Mouse (Mus musculus) CH12.LX (cell line): ENCODE results near the gene Ccdc96. TPM values are rescaled to one million over a fixed set of nuclear protein-coding genes. Genes with fewer than 3 reads are reported as not detected.
A peak's percentile ranks its signal among the peaks of the same experiment; 100 is the strongest.

Experiments used
- DNase-seq: peaks from one replicate; pipeline ENCODE4 v3.0.0-alpha.2; 2013; ENCODE audit errors: extremely low read depth
- H3K27ac ChIP-seq: 2 replicates; pipeline ENCODE4 v1.5.1; 2012; ENCODE audit warnings: low read depth, mild to moderate bottlenecking, control low read depth, moderate library complexity; ENCODE audit not compliant: insufficient read depth
- H3K27me3 ChIP-seq: replicated peaks from 2 replicates; pipeline ENCODE3; 2012; ENCODE audit warnings: inconsistent platforms
- H3K36me3 ChIP-seq, 2 experiments: replicated peaks in 1 of 2; 2 replicates each; pipeline versions ENCODE3 to v1.6.1; 2012; ENCODE audit warnings: inconsistent platforms in 1 of 2, low read length in 1 of 2, mild to moderate bottlenecking in 1 of 2, mixed read lengths in 1 of 2, moderate library complexity in 1 of 2; ENCODE audit not compliant: control insufficient read depth in 1 of 2, insufficient read depth in 1 of 2
- H3K4me1 ChIP-seq, 2 experiments: 2 replicates each; pipeline ENCODE4 v1.6.1; 2012; ENCODE audit warnings: inconsistent platforms in 1 of 2, moderate library complexity in 1 of 2; ENCODE audit not compliant: insufficient read depth in 2 of 2, control insufficient read depth in 1 of 2
- H3K4me2 ChIP-seq: 2 replicates; pipeline ENCODE4 v1.6.1; 2012; ENCODE audit warnings: low read depth, mild to moderate bottlenecking, control low read depth; ENCODE audit not compliant: poor library complexity, insufficient read depth, severe bottlenecking
- H3K4me3 ChIP-seq, 3 experiments: fragments of 150-350 bp in 1 of 3; sonication (generic) in 1 of 3; replicated peaks in 1 of 3; 2 replicates each; pipeline versions ENCODE3 to v1.5.1; 2011 to 2012; ENCODE audit warnings: low read depth in 2 of 3, low read length in 2 of 3, mild to moderate bottlenecking in 2 of 3, moderate library complexity in 2 of 3, control low read depth in 1 of 3, improper control_type of control experiment in 1 of 3, inconsistent platforms in 1 of 3, mixed read lengths in 1 of 3; ENCODE audit not compliant: poor library complexity in 1 of 3
- H3K79me2 ChIP-seq: replicated peaks from 2 replicates; pipeline ENCODE4 v1.6.1; 2012; ENCODE audit warnings: mild to moderate bottlenecking, moderate library complexity; ENCODE audit not compliant: control insufficient read depth, poor library complexity, insufficient read depth, severe bottlenecking; ENCODE audit errors: extremely low read depth
- H3K9ac ChIP-seq: 2 replicates; pipeline ENCODE4 v1.6.1; 2012; ENCODE audit warnings: low read depth, mild to moderate bottlenecking, control low read depth, moderate library complexity; ENCODE audit not compliant: insufficient read depth
- H3K9me3 ChIP-seq: replicated peaks from 2 replicates; pipeline ENCODE3; 2012; ENCODE audit warnings: low read length, inconsistent platforms, mixed read lengths
- BHLHE40 ChIP-seq: IDR thresholded peaks from 2 replicates; pipeline ENCODE4 v1.6.1; 2011; ENCODE audit warnings: mild to moderate bottlenecking, low read depth, low read length, improper control_type of control experiment
- CHD1 ChIP-seq: IDR thresholded peaks from 2 replicates; pipeline ENCODE4 v1.6.1; 2012; ENCODE audit warnings: low read depth, low read length, improper control_type of control experiment, inconsistent platforms
- E2F4 ChIP-seq: IDR thresholded peaks from 2 replicates; pipeline ENCODE4 v1.6.1; 2011; ENCODE audit warnings: low read depth, low read length, improper control_type of control experiment; ENCODE audit not compliant: insufficient replicate concordance
- ELF1 ChIP-seq: IDR thresholded peaks from 2 replicates; pipeline ENCODE4 v1.6.1; 2014; ENCODE audit warnings: low read depth, mild to moderate bottlenecking, inconsistent platforms, low read length, improper control_type of control experiment
- ETS1 ChIP-seq: conservative IDR thresholded peaks from 2 replicates; pipeline ENCODE4 v1.6.1; 2012; ENCODE audit warnings: low read depth, mild to moderate bottlenecking, inconsistent platforms, low read length, improper control_type of control experiment, moderate library complexity
- GABPA ChIP-seq: IDR thresholded peaks from 2 replicates; pipeline ENCODE4 v1.6.1; 2012; ENCODE audit warnings: low read depth, low read length, improper control_type of control experiment, inconsistent platforms; ENCODE audit not compliant: insufficient replicate concordance
- HCFC1 ChIP-seq: IDR thresholded peaks from 2 replicates; pipeline ENCODE4 v1.6.1; 2012; ENCODE audit warnings: low read depth, mild to moderate bottlenecking, inconsistent platforms, low read length, improper control_type of control experiment
- IRF4 ChIP-seq: IDR thresholded peaks from 2 replicates; pipeline ENCODE4 v1.6.1; 2014; ENCODE audit warnings: low read depth, mild to moderate bottlenecking, inconsistent platforms, low read length, improper control_type of control experiment
- JUND ChIP-seq: conservative IDR thresholded peaks from 2 replicates; pipeline ENCODE4 v1.6.1; 2011; ENCODE audit warnings: low read depth, low read length, improper control_type of control experiment
- KAT2A ChIP-seq: IDR thresholded peaks from 2 replicates; pipeline ENCODE4 v1.6.1; 2012; ENCODE audit warnings: low read length, improper control_type of control experiment, inconsistent platforms; ENCODE audit not compliant: insufficient replicate concordance
- MAFK ChIP-seq: IDR thresholded peaks from 2 replicates; pipeline ENCODE4 v1.6.1; 2011; ENCODE audit warnings: low read length, improper control_type of control experiment; ENCODE audit not compliant: insufficient replicate concordance
- MAX ChIP-seq: IDR thresholded peaks from 2 replicates; pipeline ENCODE4 v1.6.1; 2011; ENCODE audit warnings: low read length, improper control_type of control experiment
- MEF2A ChIP-seq: IDR thresholded peaks from 2 replicates; pipeline ENCODE4 v1.6.1; 2014; ENCODE audit warnings: low read depth, mild to moderate bottlenecking, inconsistent platforms, low read length, improper control_type of control experiment, borderline replicate concordance
- MXI1 ChIP-seq: IDR thresholded peaks from 2 replicates; pipeline ENCODE4 v1.6.1; 2011; ENCODE audit warnings: mild to moderate bottlenecking, low read depth, low read length, improper control_type of control experiment
- MYC ChIP-seq: IDR thresholded peaks from 2 replicates; pipeline ENCODE4 v1.6.1; 2011; ENCODE audit warnings: low read depth, mild to moderate bottlenecking, improper control_type of control experiment, low read length
- NELFE ChIP-seq: IDR thresholded peaks from 2 replicates; pipeline ENCODE4 v1.6.1; 2011; ENCODE audit warnings: low read depth, low read length, improper control_type of control experiment
- PAX5 ChIP-seq: IDR thresholded peaks from 2 replicates; pipeline ENCODE4 v1.6.1; 2012; ENCODE audit warnings: low read length, inconsistent platforms, mixed read lengths
- POLR2A ChIP-seq: IDR thresholded peaks from 2 replicates; pipeline ENCODE4 v1.6.1; 2011; ENCODE audit warnings: low read depth, mild to moderate bottlenecking, improper control_type of control experiment, low read length
- RAD21 ChIP-seq: IDR thresholded peaks from 2 replicates; pipeline ENCODE4 v1.6.1; 2011; ENCODE audit warnings: low read depth, mild to moderate bottlenecking, low read length, improper control_type of control experiment, moderate library complexity
- SIN3A ChIP-seq: IDR thresholded peaks from 2 replicates; pipeline ENCODE4 v1.6.1; 2012; ENCODE audit warnings: low read length, improper control_type of control experiment, inconsistent platforms
- SMC3 ChIP-seq: IDR thresholded peaks from 2 replicates; pipeline ENCODE4 v1.6.1; 2011; ENCODE audit warnings: low read depth, low read length, improper control_type of control experiment
- TBP ChIP-seq: conservative IDR thresholded peaks from 2 replicates; pipeline ENCODE4 v1.6.1; 2011; ENCODE audit warnings: low read depth, low read length, improper control_type of control experiment
- UBTF ChIP-seq: IDR thresholded peaks from 2 replicates; pipeline ENCODE4 v1.6.1; 2012; ENCODE audit warnings: low read depth, mild to moderate bottlenecking, inconsistent platforms, low read length, improper control_type of control experiment, moderate library complexity
- USF1 ChIP-seq: IDR thresholded peaks from 2 replicates; pipeline ENCODE4 v1.6.1; 2014; ENCODE audit warnings: low read depth, mild to moderate bottlenecking, inconsistent platforms, low read length, improper control_type of control experiment
- USF2 ChIP-seq: conservative IDR thresholded peaks from 2 replicates; pipeline ENCODE4 v1.6.1; 2011; ENCODE audit warnings: low read depth, low read length, improper control_type of control experiment
- ZC3H11A ChIP-seq: IDR thresholded peaks from 2 replicates; pipeline ENCODE4 v1.6.1; 2012; ENCODE audit warnings: low read depth, mild to moderate bottlenecking, inconsistent platforms, low read length, improper control_type of control experiment
- ZNF384 ChIP-seq: IDR thresholded peaks from 2 replicates; pipeline ENCODE4 v1.6.1; 2012; ENCODE audit warnings: low read depth, low read length, improper control_type of control experiment, inconsistent platforms
- dilution Hi-C: fragments of 300-500 bp; cut with MboI; formaldehyde crosslinking; loops from 2 replicates; pipeline ENCODE4 v1.14.3; 2020; ENCODE audit warnings: low sequenced_read_pairs; ENCODE audit not compliant: extremely low pct_unique_long_range_greater_than_20kb, extremely low pct_ligation_motif_present
- in situ Hi-C: fragments of 300-500 bp; cut with MboI; formaldehyde crosslinking; loops from 3 replicates; pipeline ENCODE4 v1.14.3; 2019; ENCODE audit warnings: low sequenced_read_pairs, low pct_ligation_motif_present, low pct_unique_long_range_greater_than_20kb, mixed read lengths
- polyA plus RNA-seq: library from polyadenylated mRNA; unstranded; fragments of >175 nt; gene quantifications from 2 replicates; pipeline ENCODE4 v1.2.1, GENCODE M21; 2012; ENCODE audit warnings: low read depth; ENCODE audit not compliant: insufficient read length
- total RNA-seq, 2 experiments: library from RNA; depleted of rRNA; stranded (reverse); fragments of 300-350 nt in 1 of 2; fragments of >200 nt in 1 of 2; gene quantifications; 2 replicates each; pipeline ENCODE4 v1.2.3; 2012 to 2014

The Ccdc96 gene
- total and polyA plus RNA-seq, 3 experiments: 0.26 to 0.41 (median 0.34) TPM

- TF ChIP-seq USF1 (no peak), MAFK (no peak), PAX5 (no peak), ELF1 (no peak), TBP (no peak), BHLHE40 (no peak), ETS1 (no peak), MYC (no peak)
- TF ChIP-seq, all 38 proteins: peak for 10
Observed at GRCm38 (mm10) chr5:36462810-36463209, 21.6 kb upstream of the Ccdc96 start (continued).

- no peaks in the 10 kb centered on the region for H3K9me3 ChIP-seq
- H3K36me3 ChIP-seq: peaks cover 5 to 16% of the 10 kb centered on the region in 2 experiments
- no peak overlapping the region for H3K4me3 ChIP-seq
- no peak overlapping the region for H3K27ac ChIP-seq
- H3K27me3 ChIP-seq: no peaks in the 10 kb centered on the region
- H3K9ac ChIP-seq: no peak overlapping the region
- no peak for TF ChIP-seq MEF2A
- no peak for TF ChIP-seq USF2
- TF ChIP-seq KAT2A: no peak
- TF ChIP-seq IRF4: no peak
- TF ChIP-seq SMC3: no peak
- no peak for TF ChIP-seq HCFC1
- TF ChIP-seq MAFK: no peak
- no peak for TF ChIP-seq NELFE
- TF ChIP-seq SIN3A: no peak
- no peak for TF ChIP-seq MXI1
- TF ChIP-seq, all 38 proteins: peak for 0
- DNase-seq: no peak
- Histone ChIP-seq H3K79me2 (peaks cover 33% of the 10 kb centered on the region), H3K4me1 (peaks cover 5 to 27% of the 10 kb centered on the region in 2 experiments; a peak in 3 of 4 replicates), H3K4me2 (no peak overlapping the region)
- in situ Hi-C loops (no loop called here), dilution Hi-C loops (no loop called here)
Observed at GRCm38 (mm10) chr5:36463391-36463790, 21.0 kb upstream of the Ccdc96 start.

- dilution Hi-C loops: no loop called here
- no peak for TF ChIP-seq CHD1
- peak; percentile 85 for TF ChIP-seq HCFC1
- peak; percentile 73 for TF ChIP-seq SIN3A
- TF ChIP-seq GABPA: no peak
- peak; percentile 95 for TF ChIP-seq POLR2A
- TF ChIP-seq MEF2A: no peak
- TF ChIP-seq NELFE: peak; percentile 79
- no peak for TF ChIP-seq UBTF
- no peak for TF ChIP-seq PAX5
- TF ChIP-seq USF2: no peak
- TF ChIP-seq ZC3H11A: no peak
- 0 out of 2 replicates have a peak, but pooled peaks have one; percentile 13 for TF ChIP-seq ETS1
- peak; percentile 88 for TF ChIP-seq MXI1
- no peak for TF ChIP-seq E2F4
- TF ChIP-seq ZNF384: no peak
- TF ChIP-seq USF1: no peak
- no peak for TF ChIP-seq JUND
- TF ChIP-seq BHLHE40: peak; percentile 87
- TF ChIP-seq MAX: peak; percentile 72
- no peak for TF ChIP-seq RAD21
- TF ChIP-seq IRF4: 0 out of 2 replicates have a peak, but pooled peaks have one; percentile 6
Observed at GRCm38 (mm10) chr5:36464709-36465661, 19.4 kb upstream of the Ccdc96 start, which contains the start of gene Grpel1. Gene Grpel1, plus strand, starts transcription at chr5:36464998.

More at GRCm38 (mm10) chr5:36464709-36465661, 19.4 kb upstream of the Ccdc96 start, which contains the start of gene Grpel1:
- H3K79me2 ChIP-seq: peaks cover 43% of the 10 kb centered on the region
- H3K27me3 ChIP-seq: no peaks in the 10 kb centered on the region
- H3K9me3 ChIP-seq: no peaks in the 10 kb centered on the region
- peak within 1 kb of the TSS; percentile 95 to 99 (median 99) for H3K4me3 ChIP-seq
- H3K36me3 ChIP-seq: peaks cover 14 to 32% of the 10 kb centered on the region in 2 experiments
- peak within 1 kb of the TSS; percentile 95 for H3K4me2 ChIP-seq
- peak within 1 kb of the TSS; percentile 88 for H3K9ac ChIP-seq
- peak; percentile 100 for DNase-seq
- H3K27ac ChIP-seq: peak within 1 kb of the TSS; percentile 19; the same call in 1 of the 2 replicates
- in situ Hi-C loops: no loop called here
- peaks cover 3 to 27% of the 10 kb centered on the region in 2 experiments; a peak in 2 of 4 replicates for H3K4me1 ChIP-seq
